Mouse (Mus musculus) ES-E14 (cell line): ENCODE data around the gene Amdhd1. TPM values are rescaled to one million over a fixed set of nuclear protein-coding genes. Genes with fewer than 3 reads are reported as not detected.

Experiments
- DNase-seq: peaks from one replicate; pipeline ENCODE4 v3.0.0-alpha.2; 2013; ENCODE audit warnings: low read depth, low spot score
- H3K27ac ChIP-seq: 2 replicates; pipeline ENCODE4 v1.5.1; 2012; ENCODE audit warnings: low read depth, mild to moderate bottlenecking, low read length, moderate library complexity, mixed read lengths; ENCODE audit not compliant: poor library complexity, insufficient read depth, severe bottlenecking
- H3K36me3 ChIP-seq: 2 replicates; pipeline ENCODE4 v1.6.1; 2012; ENCODE audit warnings: mild to moderate bottlenecking, low read length, moderate library complexity, mixed read lengths; ENCODE audit not compliant: control insufficient read depth, poor library complexity, insufficient read depth, severe bottlenecking
- H3K4me1 ChIP-seq, 2 experiments: fragments of 150-350 bp in 1 of 2; sonication (generic) in 1 of 2; 2 replicates each; pipeline ENCODE4 v1.6.1; 2012; ENCODE audit warnings: low read length in 2 of 2, mild to moderate bottlenecking in 1 of 2, mixed read lengths in 1 of 2; ENCODE audit not compliant: control insufficient read depth in 2 of 2, insufficient read depth in 2 of 2, poor library complexity in 1 of 2
- H3K4me3 ChIP-seq, 2 experiments: fragments of 150-350 bp in 1 of 2; sonication (generic) in 1 of 2; 2 replicates each; pipeline ENCODE4 v1.5.1; 2012; ENCODE audit warnings: low read length in 2 of 2, low read depth in 1 of 2, mild to moderate bottlenecking in 1 of 2, mixed read lengths in 1 of 2; ENCODE audit not compliant: insufficient read depth in 1 of 2, poor library complexity in 1 of 2, severe bottlenecking in 1 of 2
- H3K9ac ChIP-seq: 2 replicates; pipeline ENCODE4 v1.6.1; 2012; ENCODE audit warnings: low read depth, mild to moderate bottlenecking, low read length, mixed read lengths; ENCODE audit not compliant: poor library complexity, insufficient read depth, severe bottlenecking
- H3K9me3 ChIP-seq: fragments of 150-350 bp; sonication (generic); 2 replicates; pipeline ENCODE4 v1.6.1; 2012; ENCODE audit warnings: low read depth, mild to moderate bottlenecking, low read length; ENCODE audit not compliant: control insufficient read depth, insufficient read depth
- CHD2 ChIP-seq: IDR thresholded peaks from 2 replicates; pipeline ENCODE4 v1.6.1; 2014; ENCODE audit warnings: mild to moderate bottlenecking, low read depth, low read length, inconsistent platforms
- HCFC1 ChIP-seq: IDR thresholded peaks from 2 replicates; pipeline ENCODE4 v1.6.1; 2012; ENCODE audit warnings: low read length, inconsistent platforms, borderline replicate concordance; ENCODE audit not compliant: insufficient read depth
- MAFK ChIP-seq: IDR thresholded peaks from 2 replicates; pipeline ENCODE4 v1.6.1; 2014; ENCODE audit warnings: mild to moderate bottlenecking, low read depth, low read length, inconsistent platforms; ENCODE audit not compliant: insufficient read depth
- ZC3H11A ChIP-seq: IDR thresholded peaks from 2 replicates; pipeline ENCODE4 v1.6.1; 2012; ENCODE audit warnings: low read depth, mild to moderate bottlenecking, inconsistent platforms, low read length, borderline replicate concordance
- ZNF384 ChIP-seq: IDR thresholded peaks from 2 replicates; pipeline ENCODE4 v1.6.1; 2012; ENCODE audit warnings: low read depth, low read length, inconsistent platforms
- in situ Hi-C, 2 experiments: fragments of 600-800 bp; cut with MboI; formaldehyde crosslinking; loops; one replicate each; pipeline ENCODE4 v1.15.1; 2025; ENCODE audit warnings: low sequenced_read_pairs in 2 of 2, inconsistent platforms in 1 of 2; ENCODE audit not compliant: unreplicated experiment in 2 of 2
- total RNA-seq: library from RNA; depleted of rRNA; stranded (reverse); fragments of 300-350 nt; gene quantifications from 2 replicates; pipeline ENCODE4 v1.2.3, GENCODE M21; 2012

Gene Amdhd1
- total RNA-seq, 1 experiment: 0.40 TPM

- TF ChIP-seq MAFK (no peak), ZNF384 (no peak)
- Histone ChIP-seq H3K36me3 (no peaks in the 10 kb centered on the region), H3K27ac (no peak overlapping the region), H3K9ac (no peak overlapping the region), H3K4me3 (no peak overlapping the region), H3K4me1 (peaks cover 0 to 17% of the 10 kb centered on the region in 2 experiments; a peak in 2 of 4 replicates), H3K9me3 (no peaks in the 10 kb centered on the region)
- in situ Hi-C loops: no loop called here
- no peak for DNase-seq
Measured at GRCm38 (mm10) chr10:93538818-93539217, 1.0 kb downstream of the Amdhd1 start.

- H3K27ac ChIP-seq: no peak overlapping the region
- no peak overlapping the region for H3K4me3 ChIP-seq
- no peaks in the 10 kb centered on the region for H3K36me3 ChIP-seq
- TF ChIP-seq ZNF384 (no peak), HCFC1 (no peak), MAFK (no peak)
- DNase-seq: no peak
- no peaks in the 10 kb centered on the region for H3K9me3 ChIP-seq
- in situ Hi-C loops: no loop called here
- peaks cover 0 to 14% of the 10 kb centered on the region in 2 experiments; a peak in 2 of 4 replicates for H3K4me1 ChIP-seq
- H3K9ac ChIP-seq: no peak overlapping the region
Measured at GRCm38 (mm10) chr10:93538287-93538686, 1.5 kb downstream of the Amdhd1 start.

GRCm38 (mm10) chr10:93525329-93525728, 14.5 kb downstream of the Amdhd1 start:
- H3K9me3 ChIP-seq: no peaks in the 10 kb centered on the region
- H3K4me1 ChIP-seq: 0 out of 4 replicates have a peak, but pooled peaks cover 0 to 1% of the 10 kb centered on the region in 2 experiments
- no peak overlapping the region for H3K27ac ChIP-seq
- H3K9ac ChIP-seq: no peak overlapping the region
- H3K4me3 ChIP-seq: no peak overlapping the region
- TF ChIP-seq CHD2: no peak
- no peak for TF ChIP-seq MAFK
- TF ChIP-seq ZC3H11A: no peak
- no peak for TF ChIP-seq HCFC1
- no peak for TF ChIP-seq ZNF384
- DNase-seq: no peak
- no peaks in the 10 kb centered on the region for H3K36me3 ChIP-seq
- in situ Hi-C loops: no loop called here

GRCm38 (mm10) chr10:93520994-93521393, 18.8 kb downstream of the Amdhd1 start:
- Histone ChIP-seq H3K27ac (no peak overlapping the region), H3K9ac (no peak overlapping the region), H3K9me3 (no peaks in the 10 kb centered on the region), H3K4me3 (no peak overlapping the region), H3K4me1 (no peaks in the 10 kb centered on the region), H3K36me3 (no peaks in the 10 kb centered on the region)
- no peak for TF ChIP-seq CHD2
- no peak for TF ChIP-seq MAFK
- TF ChIP-seq ZC3H11A: no peak
- no peak for TF ChIP-seq ZNF384
- no peak for TF ChIP-seq HCFC1
- in situ Hi-C loops: no loop called here
- DNase-seq: no peak

- no peaks in the 10 kb centered on the region for H3K4me1 ChIP-seq
- H3K4me3 ChIP-seq: no peak overlapping the region
- TF ChIP-seq ZC3H11A: no peak
- TF ChIP-seq CHD2: no peak
- TF ChIP-seq ZNF384: no peak
- no peak for TF ChIP-seq MAFK
- TF ChIP-seq HCFC1: no peak
- no peak overlapping the region for H3K9ac ChIP-seq
- no peak overlapping the region for H3K27ac ChIP-seq
- H3K36me3 ChIP-seq: no peaks in the 10 kb centered on the region
- no peak for DNase-seq
- in situ Hi-C loops: no loop called here
- H3K9me3 ChIP-seq: no peaks in the 10 kb centered on the region
Measured at GRCm38 (mm10) chr10:93519756-93520155, 20.1 kb downstream of the Amdhd1 start.
